Mouse (Mus musculus) intestine, embryonic 15.5 days (tissue): ENCODE data around the gene Tmem120b. TPM values are rescaled to one million over a fixed set of nuclear protein-coding genes. Genes with fewer than 3 reads are reported as not detected.

Experiments
- ATAC-seq: fragments of 200-750 bp; cut with Nextera tagmentation; 2 replicates; pipeline ENCODE4 v1.8.0; 2017; ENCODE audit warnings: moderate TSS enrichment, moderate library complexity
- H3K27ac ChIP-seq: fragments of 300-500 bp; sonication (generic); 2 replicates; pipeline ENCODE4 v1.5.1; 2015; ENCODE audit warnings: mild to moderate bottlenecking, inconsistent platforms
- H3K27me3 ChIP-seq: fragments of 300-500 bp; sonication (generic); replicated peaks from 2 replicates; pipeline ENCODE4 v1.6.1; 2015; ENCODE audit warnings: inconsistent platforms
- H3K36me3 ChIP-seq: fragments of 300-500 bp; sonication (generic); 2 replicates; pipeline ENCODE4 v1.6.1; 2015; ENCODE audit warnings: inconsistent platforms
- H3K4me1 ChIP-seq: fragments of 300-500 bp; sonication (generic); replicated peaks from 2 replicates; pipeline ENCODE4 v1.6.1; 2015; ENCODE audit warnings: inconsistent platforms
- H3K4me2 ChIP-seq: fragments of 300-500 bp; sonication (generic); replicated peaks from 2 replicates; pipeline ENCODE4 v1.6.1; 2015; ENCODE audit warnings: mild to moderate bottlenecking, inconsistent platforms
- H3K4me3 ChIP-seq: fragments of 300-500 bp; sonication (generic); replicated peaks from 2 replicates; pipeline ENCODE4 v1.5.1; 2015; ENCODE audit warnings: inconsistent platforms
- H3K9ac ChIP-seq: fragments of 300-500 bp; sonication (generic); 2 replicates; pipeline ENCODE4 v1.6.1; 2015; ENCODE audit warnings: inconsistent platforms
- H3K9me3 ChIP-seq: fragments of 300-500 bp; sonication (generic); 2 replicates; pipeline ENCODE4 v1.6.1; 2016; ENCODE audit warnings: inconsistent platforms
- WGBS: fragments of 180-500 bp; shearing (Covaris S2); methylation state at CpG from one replicate; pipeline ENCODE4 v1.1.7; 2015; 5-methylcytosine and 5-hydroxymethylcytosine counted together
- polyA plus RNA-seq: library from polyadenylated mRNA; unstranded; fragments of >200 nt; fragmentation: Nextera tagmentation; extraction: Ambion mirVana; gene quantifications from 2 replicates; pipeline ENCODE4 v1.2.1, GENCODE M21; 2015

The Tmem120b gene
- polyA plus RNA-seq, 1 experiment from 2014 or later: 10.1 TPM

GRCm38 (mm10) chr5:123120624-123121215, 52.5 kb downstream of the Tmem120b start:
- Histone ChIP-seq H3K4me3 (no peak overlapping the region), H3K9me3 (no peaks in the 10 kb centered on the region), H3K4me2 (no peak overlapping the region), H3K27ac (no peak overlapping the region), H3K36me3 (no peaks in the 10 kb centered on the region), H3K27me3 (no peaks in the 10 kb centered on the region), H3K4me1 (no peaks in the 10 kb centered on the region), H3K9ac (no peak overlapping the region)
- 68% methylated on average over 7 of the region's 7 CpGs for WGBS
- ATAC-seq: no peak

DNA sequence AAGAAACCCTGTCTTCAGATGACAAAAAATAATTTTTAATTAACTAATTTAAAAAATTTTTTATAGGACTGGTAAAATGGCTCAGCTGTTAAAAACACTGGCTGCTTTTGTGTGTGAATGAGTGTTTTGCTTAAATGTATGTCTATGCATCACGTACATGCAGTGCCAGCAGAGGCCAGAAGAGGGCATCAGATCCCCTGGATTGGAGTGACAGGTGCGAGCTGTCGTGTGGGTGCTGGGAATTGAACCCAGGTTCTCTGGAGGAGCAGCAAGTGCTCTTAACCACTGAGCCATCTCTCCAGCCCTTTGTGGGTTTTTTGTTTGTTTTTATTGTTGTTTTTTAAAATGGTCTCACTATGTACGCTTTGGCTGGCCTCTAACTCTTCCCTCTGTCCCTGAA, 54.0 kb downstream of the Tmem120b start:
- H3K9me3 ChIP-seq: no peaks in the 10 kb centered on the region
- H3K4me1 ChIP-seq: no peaks in the 10 kb centered on the region
- no peaks in the 10 kb centered on the region for H3K36me3 ChIP-seq
- 88% methylated on average over 4 of the region's 4 CpGs for WGBS
- no peaks in the 10 kb centered on the region for H3K27me3 ChIP-seq
- H3K9ac ChIP-seq: no peak overlapping the region
- no peak for ATAC-seq
- no peak overlapping the region for H3K4me3 ChIP-seq
- no peak overlapping the region for H3K27ac ChIP-seq
- no peak overlapping the region for H3K4me2 ChIP-seq

- no peaks in the 10 kb centered on the region for H3K9me3 ChIP-seq
- WGBS: 76% methylated on average over 6 of the region's 6 CpGs
- ATAC-seq: no peak
These were observed 56.9 kb downstream of the Tmem120b start for GRCm38 (mm10) chr5:123125105-123125504.

GRCm38 (mm10) chr5:123125638-123126406, 57.6 kb downstream of the Tmem120b start:
- H3K27ac ChIP-seq: no peak overlapping the region
- H3K36me3 ChIP-seq: no peaks in the 10 kb centered on the region
- no peaks in the 10 kb centered on the region for H3K9me3 ChIP-seq
- no peak overlapping the region for H3K9ac ChIP-seq
- ATAC-seq: no peak
- no peaks in the 10 kb centered on the region for H3K4me1 ChIP-seq
- H3K27me3 ChIP-seq: no peaks in the 10 kb centered on the region
- 73% methylated on average over 18 of the region's 18 CpGs for WGBS
- no peak overlapping the region for H3K4me2 ChIP-seq
- H3K4me3 ChIP-seq: no peak overlapping the region

More at GRCm38 (mm10) chr5:123125105-123125504, 56.9 kb downstream of the Tmem120b start:
- H3K4me2 ChIP-seq: no peak overlapping the region
- H3K27me3 ChIP-seq: no peaks in the 10 kb centered on the region
- no peak overlapping the region for H3K27ac ChIP-seq
- H3K9ac ChIP-seq: no peak overlapping the region
- H3K4me1 ChIP-seq: no peaks in the 10 kb centered on the region
- no peak overlapping the region for H3K4me3 ChIP-seq
- H3K36me3 ChIP-seq: no peaks in the 10 kb centered on the region

GRCm38 (mm10) chr5:123127031-123127430, 58.8 kb downstream of the Tmem120b start:
- ATAC-seq: no peak
- no peaks in the 10 kb centered on the region for H3K27me3 ChIP-seq
- no peak overlapping the region for H3K27ac ChIP-seq
- H3K4me2 ChIP-seq: no peak overlapping the region
- no peaks in the 10 kb centered on the region for H3K9me3 ChIP-seq
- H3K36me3 ChIP-seq: no peaks in the 10 kb centered on the region
- no peak overlapping the region for H3K9ac ChIP-seq
- H3K4me1 ChIP-seq: peaks cover 6% of the 10 kb centered on the region
- 84% methylated on average over 6 of the region's 6 CpGs for WGBS
- no peak overlapping the region for H3K4me3 ChIP-seq

DNA sequence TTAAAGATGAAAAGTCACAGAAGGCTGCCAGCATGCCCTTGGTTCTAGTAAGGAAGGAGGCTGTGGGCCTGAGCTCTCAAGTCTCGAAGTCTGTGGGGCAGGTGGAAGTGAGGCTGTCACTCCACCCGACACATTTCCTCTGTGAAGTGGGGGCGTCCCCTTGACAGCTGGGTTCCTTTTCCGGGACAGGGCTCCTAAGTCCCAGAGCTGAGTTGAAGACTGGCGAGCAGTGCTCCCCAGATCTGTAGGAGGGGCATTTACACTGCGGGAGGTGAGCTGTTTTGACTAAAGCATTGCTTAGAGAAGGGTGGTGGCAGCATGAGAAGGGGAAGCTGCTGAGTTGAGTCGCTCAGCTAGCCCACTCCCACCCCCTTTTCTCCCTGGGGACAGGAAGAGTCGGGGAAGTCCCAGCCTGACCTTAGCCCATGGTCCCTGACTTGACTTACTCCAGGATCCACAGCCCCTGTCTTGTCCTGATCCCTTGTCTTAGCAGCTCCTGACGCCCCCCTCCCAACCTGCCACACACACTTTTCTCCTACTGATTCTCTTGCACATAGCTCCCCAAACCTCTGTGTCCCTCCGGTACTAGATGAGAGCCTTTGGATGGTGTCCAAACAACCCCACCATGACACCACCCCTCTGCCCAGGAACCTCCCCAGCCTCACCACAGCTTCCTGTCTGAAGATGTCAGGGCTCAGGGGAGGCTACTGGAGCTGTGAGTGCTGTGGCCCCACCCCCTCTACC, 60.4 kb downstream of the Tmem120b start:
- Histone ChIP-seq H3K27ac (no peak overlapping the region), H3K4me1 (peaks cover 19% of the 10 kb centered on the region), H3K36me3 (no peaks in the 10 kb centered on the region), H3K27me3 (no peaks in the 10 kb centered on the region), H3K4me3 (no peak overlapping the region), H3K9me3 (no peaks in the 10 kb centered on the region), H3K4me2 (no peak overlapping the region), H3K9ac (no peak overlapping the region)
- no peak for ATAC-seq
- WGBS: 72% methylated on average over 10 of the region's 10 CpGs

DNA sequence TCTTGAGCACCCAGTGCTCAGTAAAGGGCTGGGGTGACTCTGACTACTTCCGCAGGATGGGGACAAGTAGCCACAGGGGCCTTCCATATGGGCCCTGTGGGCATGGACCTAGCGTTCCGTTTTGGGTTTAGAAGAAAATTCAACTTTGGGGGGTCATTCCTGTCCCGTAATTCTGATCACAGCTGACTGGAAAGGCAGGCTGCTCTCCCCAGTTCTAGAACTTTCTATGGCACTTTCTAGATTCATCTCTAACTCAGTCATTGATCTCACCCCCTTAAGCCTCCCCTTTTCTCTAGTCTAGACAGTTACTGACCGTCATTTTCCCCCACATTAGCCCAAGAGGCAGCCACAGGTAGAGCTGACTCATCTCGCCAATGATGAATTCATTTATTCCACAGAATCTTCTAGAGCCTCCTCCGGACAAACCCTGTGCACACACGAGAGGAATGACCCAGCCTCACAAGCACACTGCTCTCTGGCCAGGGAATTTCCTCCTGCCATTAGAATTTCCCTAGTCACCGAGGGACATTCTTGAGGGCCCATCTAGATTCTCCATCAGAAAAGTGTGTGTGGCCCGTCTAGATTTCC, 61.0 kb downstream of the Tmem120b start:
- H3K36me3 ChIP-seq: no peaks in the 10 kb centered on the region
- peaks cover 26% of the 10 kb centered on the region for H3K4me1 ChIP-seq
- no peak overlapping the region for H3K27ac ChIP-seq
- 82% methylated on average over 10 of the region's 10 CpGs for WGBS
- no peak overlapping the region for H3K4me2 ChIP-seq
- H3K9ac ChIP-seq: no peak overlapping the region
- ATAC-seq: no peak
- H3K4me3 ChIP-seq: no peak overlapping the region
- H3K27me3 ChIP-seq: no peaks in the 10 kb centered on the region
- no peaks in the 10 kb centered on the region for H3K9me3 ChIP-seq

GRCm38 (mm10) chr5:123130030-123130813, 62.0 kb downstream of the Tmem120b start:
- Histone ChIP-seq H3K27ac (no peak overlapping the region), H3K4me1 (peaks cover 36% of the 10 kb centered on the region), H3K9ac (no peak overlapping the region), H3K4me2 (no peak overlapping the region), H3K27me3 (no peaks in the 10 kb centered on the region), H3K4me3 (no peak overlapping the region), H3K9me3 (no peaks in the 10 kb centered on the region), H3K36me3 (no peaks in the 10 kb centered on the region)
- 80% methylated on average over 9 of the region's 9 CpGs for WGBS
- no peak for ATAC-seq

DNA sequence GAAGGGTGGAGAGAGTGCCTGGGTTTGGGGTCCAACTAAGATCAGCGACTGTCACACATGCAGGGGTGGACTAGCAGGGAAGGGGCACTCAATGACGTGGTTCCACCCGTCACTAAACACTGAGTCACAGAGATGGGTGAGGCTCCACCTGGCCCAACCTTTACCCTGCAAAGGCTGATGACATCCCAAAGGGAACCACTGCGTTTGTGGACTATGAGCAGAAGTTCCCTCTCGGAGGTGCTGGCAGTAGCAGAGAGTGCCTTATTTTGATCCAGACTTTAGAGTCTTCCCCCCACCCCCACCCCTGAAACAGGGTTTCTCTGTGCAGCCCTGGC, 62.6 kb downstream of the Tmem120b start:
- Histone ChIP-seq H3K9ac (no peak overlapping the region), H3K4me2 (no peak overlapping the region), H3K4me3 (no peak overlapping the region), H3K27ac (no peak overlapping the region), H3K4me1 (peaks cover 41% of the 10 kb centered on the region), H3K9me3 (no peaks in the 10 kb centered on the region), H3K36me3 (no peaks in the 10 kb centered on the region), H3K27me3 (no peaks in the 10 kb centered on the region)
- 65% methylated on average over 5 of the region's 5 CpGs for WGBS
- ATAC-seq: peak; percentile 29

DNA sequence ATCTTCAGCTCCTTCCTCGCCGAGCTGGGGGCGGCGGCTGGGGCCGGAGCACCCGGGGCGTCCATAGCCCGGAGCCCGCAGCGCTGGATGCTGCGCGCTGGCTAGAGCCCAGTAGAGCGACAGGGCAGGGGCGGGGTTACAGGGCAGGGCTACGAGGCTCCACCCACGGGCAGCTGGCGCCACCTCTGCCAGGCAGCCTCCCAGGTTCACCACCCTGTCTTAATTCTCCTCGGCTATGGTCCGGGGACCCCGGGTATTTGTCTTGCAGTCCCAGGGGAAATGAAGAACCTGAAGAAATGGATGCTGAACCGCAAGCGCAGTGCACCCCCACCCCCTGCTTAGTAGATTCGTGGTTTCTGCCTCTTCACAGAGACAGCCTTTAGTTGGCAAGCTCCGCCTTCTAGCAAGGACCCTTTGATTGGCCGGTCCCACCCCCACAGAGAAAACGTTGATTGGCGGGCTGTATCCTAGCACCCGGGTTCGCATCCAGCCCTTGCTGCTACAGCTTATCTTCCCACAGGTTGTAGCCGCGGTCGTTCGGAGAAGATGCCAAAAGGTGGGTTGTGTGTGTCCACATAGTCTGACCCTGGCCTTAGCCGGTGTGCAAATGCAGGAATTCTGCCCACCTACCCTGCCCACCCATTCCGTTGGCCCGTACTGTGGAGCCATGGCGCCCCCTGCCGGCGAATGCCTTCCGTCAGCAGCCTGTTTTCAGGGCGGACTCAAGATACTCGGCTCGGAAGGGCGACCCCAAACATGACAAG, 64.3 kb downstream of the Tmem120b start, which contains the start of gene Rhof:
Gene Rhof (minus strand): TSS at position 385 of the 764 bp plus-strand sequence.
- WGBS: 4% methylated on average over 44 of the region's 44 CpGs
- ATAC-seq: peak; percentile 42

DNA sequence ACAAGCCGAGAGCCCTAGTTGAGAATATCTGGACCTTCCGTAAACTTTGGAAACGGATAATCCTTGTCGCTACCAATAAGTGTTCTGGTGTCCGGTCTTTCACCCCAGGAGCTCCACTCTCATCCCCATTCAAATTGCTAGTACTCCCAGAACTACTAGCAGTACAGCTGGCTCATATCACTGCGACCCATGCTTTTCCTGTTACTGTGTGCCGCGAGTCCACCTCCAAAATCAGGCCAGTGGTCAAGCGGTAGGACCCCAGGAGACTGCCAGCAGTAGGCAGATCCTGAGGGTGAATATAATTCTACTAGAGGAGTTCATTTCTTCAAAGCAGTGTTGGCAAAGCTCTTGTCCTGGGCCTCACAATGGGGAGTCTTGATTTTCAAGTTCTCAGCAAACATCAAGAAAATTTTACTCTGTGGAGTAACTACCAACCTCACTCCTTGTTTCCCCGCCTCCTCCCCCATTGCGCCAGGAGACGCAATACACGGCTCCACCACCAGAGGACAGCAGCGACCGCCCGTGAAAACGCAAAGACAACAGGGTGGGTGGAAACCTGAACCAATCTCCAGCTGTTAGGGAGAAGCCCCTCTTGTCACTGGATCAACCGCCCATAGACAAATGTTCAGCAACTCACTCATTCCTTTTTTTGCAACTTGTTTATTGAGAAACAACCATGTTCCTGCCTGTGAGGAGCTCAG, 65.0 kb downstream of the Tmem120b start:
- WGBS: 18% methylated on average over 18 of the region's 18 CpGs
- peaks cover 64% of the 10 kb centered on the region for H3K4me1 ChIP-seq
- H3K9ac ChIP-seq: no peak overlapping the region
- H3K36me3 ChIP-seq: no peaks in the 10 kb centered on the region
- peak overlapping the region; percentile 89 for H3K4me2 ChIP-seq
- H3K4me3 ChIP-seq: no peak overlapping the region
- no peaks in the 10 kb centered on the region for H3K9me3 ChIP-seq
- peak overlapping the region; percentile 100 for H3K27ac ChIP-seq
- H3K27me3 ChIP-seq: no peaks in the 10 kb centered on the region
- ATAC-seq: no peak

More for the DNA sequence above, 64.3 kb downstream of the Tmem120b start, which contains the start of gene Rhof:
- Histone ChIP-seq H3K36me3 (no peaks in the 10 kb centered on the region), H3K27ac (peak within 1 kb of the TSS; percentile 66; the same call in 1 of the 2 replicates), H3K9ac (peak within 1 kb of the TSS; percentile 47), H3K9me3 (no peaks in the 10 kb centered on the region), H3K4me3 (peak within 1 kb of the TSS; percentile 42), H3K4me2 (peak within 1 kb of the TSS; percentile 89), H3K27me3 (no peaks in the 10 kb centered on the region), H3K4me1 (peaks cover 57% of the 10 kb centered on the region)
